Mouse (Mus musculus): ENCODE results near the gene Mki67. TPM values are rescaled to one million over a fixed set of nuclear protein-coding genes. Genes with fewer than 3 reads are reported as not detected.
"Not testable (repeated sequence)": the region's sequence is repeated elsewhere in the genome, so short reads cannot be mapped to it uniquely, and the experiment has no call there.

Gene Mki67
- total RNA-seq, 2 experiments from 2014 or later, result 11.1 to 12.8 TPM

- intact Hi-C loops (cut with DNase I; ENCODE audit: low total_unique reads), result no loop called here
- no peak for DNase-seq
Measured at GRCm38 (mm10) chr7:135722011-135722838, 6.1 kb upstream of the Mki67 start.

- no peak for DNase-seq
- intact Hi-C loops (cut with DNase I; ENCODE audit: low total_unique reads), result no loop called here
Measured at GRCm38 (mm10) chr7:135721436-135721992, 5.4 kb upstream of the Mki67 start.

- intact Hi-C loops (cut with DNase I; ENCODE audit: low total_unique reads), result no loop called here
- no peak for DNase-seq
Measured at GRCm38 (mm10) chr7:135716968-135717557, 902 bp upstream of the Mki67 start.

GRCm38 (mm10) chr7:135716445-135716877 is 300 bp upstream of the Mki67 start:
- intact Hi-C loops (cut with DNase I; ENCODE audit: low total_unique reads), result no loop called here
- DNase-seq, result peak; percentile 90

GRCm38 (mm10) chr7:135715166-135715565 is 995 bp downstream of the Mki67 start:
- intact Hi-C loops (cut with DNase I; ENCODE audit: low total_unique reads), result no loop called here
- no peak for DNase-seq

GRCm38 (mm10) chr7:135713326-135713725 is 2.8 kb downstream of the Mki67 start:
- intact Hi-C loops (cut with DNase I; ENCODE audit: low total_unique reads), result no loop called here
- DNase-seq, result no peak

GRCm38 (mm10) chr7:135712534-135712933 is 3.6 kb downstream of the Mki67 start:
- DNase-seq, result no peak
- intact Hi-C loops (cut with DNase I; ENCODE audit: low total_unique reads), result no loop called here

GRCm38 (mm10) chr7:135710702-135711101 is 5.5 kb downstream of the Mki67 start:
- intact Hi-C loops (cut with DNase I; ENCODE audit: low total_unique reads), result no loop called here
- DNase-seq, result no peak

GRCm38 (mm10) chr7:135705753-135706152 is 10.4 kb downstream of the Mki67 start:
- no peak for DNase-seq
- intact Hi-C loops (cut with DNase I; ENCODE audit: low total_unique reads), result no loop called here

- no peak for DNase-seq
Measured at GRCm38 (mm10) chr7:135705083-135705482, 11.1 kb downstream of the Mki67 start.

GRCm38 (mm10) chr7:135704251-135704650 is 11.9 kb downstream of the Mki67 start:
- intact Hi-C loops (cut with DNase I; ENCODE audit: low total_unique reads), result no loop called here
- DNase-seq, result no peak

More at GRCm38 (mm10) chr7:135705083-135705482, 11.1 kb downstream of the Mki67 start:
- intact Hi-C loops (cut with DNase I; ENCODE audit: low total_unique reads), result no loop called here

- no peak for DNase-seq
- intact Hi-C loops (cut with DNase I; ENCODE audit: low total_unique reads), result no loop called here
Measured at GRCm38 (mm10) chr7:135703600-135704148, 12.5 kb downstream of the Mki67 start.

- intact Hi-C loops (cut with DNase I; ENCODE audit: low total_unique reads); DNase-seq: not testable (repeated sequence)
Measured at GRCm38 (mm10) chr7:135699351-135699750, 16.8 kb downstream of the Mki67 start.

- intact Hi-C loops (cut with DNase I; ENCODE audit: low total_unique reads), result no loop called here
Measured at GRCm38 (mm10) chr7:135698362-135698761, 17.8 kb downstream of the Mki67 start.

GRCm38 (mm10) chr7:135697021-135697740 is 19.0 kb downstream of the Mki67 start:
- DNase-seq; intact Hi-C loops (cut with DNase I; ENCODE audit: low total_unique reads): not testable (repeated sequence)

More at GRCm38 (mm10) chr7:135698362-135698761, 17.8 kb downstream of the Mki67 start:
- DNase-seq, result no peak

GRCm38 (mm10) chr7:135696127-135696526 is 20.0 kb downstream of the Mki67 start:
- intact Hi-C loops (cut with DNase I; ENCODE audit: low total_unique reads), result no loop called here
- DNase-seq, result no peak

- DNase-seq, result no peak
- intact Hi-C loops (cut with DNase I; ENCODE audit: low total_unique reads), result no loop called here
Measured at GRCm38 (mm10) chr7:135694796-135695195, 21.4 kb downstream of the Mki67 start.

GRCm38 (mm10) chr7:135694130-135694529 is 22.0 kb downstream of the Mki67 start:
- DNase-seq, result no peak
- intact Hi-C loops (cut with DNase I; ENCODE audit: low total_unique reads), result no loop called here

- DNase-seq, result no peak
- intact Hi-C loops (cut with DNase I; ENCODE audit: low total_unique reads), result no loop called here
Measured at GRCm38 (mm10) chr7:135691941-135692340, 24.2 kb downstream of the Mki67 start.

- no peak for DNase-seq
- intact Hi-C loops (cut with DNase I; ENCODE audit: low total_unique reads), result no loop called here
Measured at GRCm38 (mm10) chr7:135689396-135689795, 26.8 kb downstream of the Mki67 start.

Measured in gastrocnemius, postnatal 14 days (tissue).